Mouse (Mus musculus): ENCODE results near the gene Hapln4.

- TF ChIP-seq HCFC1 (IDR thresholded peaks at IDR 0.05; ENCODE audit: borderline replicate concordance, insufficient read depth, low read length) (no peak), MAFK (IDR thresholded peaks at IDR 0.05; ENCODE audit: insufficient read depth, low read depth, low read length) (no peak), CHD2 (IDR thresholded peaks at IDR 0.05; ENCODE audit: low read depth, low read length) (no peak), ZC3H11A (IDR thresholded peaks at IDR 0.05; ENCODE audit: borderline replicate concordance, low read depth, low read length) (no peak)
Measured at GRCm38 (mm10) chr8:70137890-70138289, 54.6 kb downstream of the Hapln4 start.

Data from ES-E14 (cell line).